Mouse (Mus musculus): ENCODE measurements at regions not wholly inside any gene's neighbourhood (a gene's known extent, or its start where the extent isn't known, plus 50 kb on each side); places are given as distances from the start of the nearest gene placed in this dataset.

GRCm38 (mm10) chr12:4534252-4534651 lies 57.3 kb upstream of the Ncoa1 start:
- TF ChIP-seq POLR2A (IDR thresholded peaks at IDR 0.05; ENCODE audit: insufficient read depth, low read depth, low read length) (no peak), CTCF (IDR thresholded peaks at IDR 0.05) (no peak), EP300 (IDR thresholded peaks at IDR 0.05; ENCODE audit: insufficient read depth, low read depth, low read length) (no peak)
